Mouse (Mus musculus) embryonic fibroblast, embryonic 13.5 days (primary cell): ENCODE data around the gene Tnrc6a. TPM values are rescaled to one million over a fixed set of nuclear protein-coding genes. Genes with fewer than 3 reads are reported as not detected.

ENCODE experiments used
- H3K27ac ChIP-seq: 2 replicates; pipeline ENCODE4 v1.5.1; 2012; ENCODE audit warnings: low read length, control low read depth, inconsistent platforms; ENCODE audit not compliant: insufficient read depth
- H3K4me1 ChIP-seq: 2 replicates; pipeline ENCODE4 v1.6.1; 2011; ENCODE audit warnings: low read length; ENCODE audit not compliant: control insufficient read depth, insufficient read depth
- H3K4me3 ChIP-seq: 2 replicates; pipeline ENCODE4 v1.5.1; 2011; ENCODE audit warnings: mild to moderate bottlenecking, control low read depth, low read length; ENCODE audit not compliant: insufficient read depth
- CTCF ChIP-seq: IDR thresholded peaks from 2 replicates; pipeline ENCODE4 v1.5.1; 2011; ENCODE audit warnings: mild to moderate bottlenecking, control low read depth, low read length, moderate library complexity, borderline replicate concordance; ENCODE audit not compliant: insufficient read depth
- POLR2A ChIP-seq: IDR thresholded peaks from 2 replicates; pipeline ENCODE4 v1.6.1; 2011; ENCODE audit warnings: low read depth, mild to moderate bottlenecking, control low read depth, low read length, moderate library complexity
- polyA plus RNA-seq: library from polyadenylated mRNA; stranded (reverse); fragments of >200 nt; gene quantifications from 2 replicates; pipeline ENCODE4 v1.2.4, GENCODE M21; 2011; ENCODE audit warnings: low read depth; ENCODE audit not compliant: missing spikeins, insufficient read length

Tnrc6a gene
- polyA plus RNA-seq, 1 experiment = 77.1 TPM

DNA sequence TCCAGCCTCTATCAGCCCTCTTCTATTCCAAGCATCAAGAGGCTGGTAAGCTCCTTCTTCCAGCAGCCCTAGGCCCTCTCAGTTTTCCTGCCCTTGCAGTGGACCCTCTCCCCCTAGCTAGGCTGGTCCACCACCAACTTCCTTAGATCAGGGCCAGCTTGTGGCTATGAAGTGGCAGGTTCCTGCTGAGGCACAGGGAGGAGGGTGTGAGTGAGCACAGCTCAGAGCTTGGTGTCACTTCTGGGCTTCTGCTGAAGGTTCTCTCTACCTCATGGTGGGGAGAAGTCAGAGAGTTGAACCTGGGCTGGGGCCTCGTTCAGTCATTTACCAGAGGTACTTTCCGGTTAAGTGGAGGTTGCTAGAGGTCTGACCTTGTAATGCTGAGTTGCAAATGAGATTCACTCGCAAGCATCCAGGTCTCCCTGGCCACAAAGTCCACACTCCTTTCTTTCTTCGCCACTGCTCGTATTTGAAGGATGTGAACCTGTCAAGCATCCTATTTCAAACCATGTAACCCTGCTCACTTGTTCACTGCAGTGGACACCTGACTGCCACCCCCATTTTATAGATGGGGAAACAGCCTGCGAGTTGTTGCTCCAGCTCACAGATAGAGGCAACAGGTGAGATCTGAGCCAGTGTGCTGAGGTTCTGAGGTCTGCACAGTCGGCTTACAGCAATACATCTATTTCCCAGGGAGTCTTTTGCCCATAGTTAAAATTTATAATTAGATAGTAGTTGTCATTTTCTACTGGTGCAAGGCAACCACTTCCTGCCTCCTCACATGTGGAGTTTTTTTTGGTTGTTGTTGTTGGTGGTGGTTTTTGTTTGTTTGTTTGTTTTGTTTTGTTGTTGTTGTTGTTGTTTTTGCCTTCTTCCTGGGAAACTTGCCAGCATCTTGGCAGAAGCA is 94.0 kb downstream of the Tnrc6a start:
- Histone ChIP-seq H3K4me1 (no peaks in the 10 kb centered on the region), H3K4me3 (no peak overlapping the region), H3K27ac (no peak overlapping the region)
- TF ChIP-seq POLR2A = no peak
- no peak for TF ChIP-seq CTCF

DNA sequence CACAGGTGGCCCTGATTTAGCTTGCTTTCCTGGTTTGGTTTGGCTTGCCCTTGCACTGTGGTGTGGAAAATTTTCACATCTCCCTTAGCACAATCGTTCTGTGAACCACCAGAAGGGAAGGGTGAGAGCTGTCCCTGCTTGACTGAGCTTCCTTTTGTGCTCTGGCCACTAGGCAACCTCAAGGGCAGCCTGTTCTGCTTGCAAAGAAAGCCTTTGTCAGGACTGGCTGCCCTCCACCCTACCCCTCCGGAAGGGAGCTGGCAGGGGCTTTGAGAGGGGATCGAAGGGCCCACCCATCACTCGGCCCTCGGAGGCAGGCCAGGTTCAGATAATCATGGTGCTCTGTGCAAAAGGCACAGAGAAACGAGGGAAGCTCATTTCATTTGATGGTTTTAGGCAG is 94.9 kb downstream of the Tnrc6a start:
- Histone ChIP-seq H3K4me3 (no peak overlapping the region), H3K27ac (no peak overlapping the region)

DNA sequence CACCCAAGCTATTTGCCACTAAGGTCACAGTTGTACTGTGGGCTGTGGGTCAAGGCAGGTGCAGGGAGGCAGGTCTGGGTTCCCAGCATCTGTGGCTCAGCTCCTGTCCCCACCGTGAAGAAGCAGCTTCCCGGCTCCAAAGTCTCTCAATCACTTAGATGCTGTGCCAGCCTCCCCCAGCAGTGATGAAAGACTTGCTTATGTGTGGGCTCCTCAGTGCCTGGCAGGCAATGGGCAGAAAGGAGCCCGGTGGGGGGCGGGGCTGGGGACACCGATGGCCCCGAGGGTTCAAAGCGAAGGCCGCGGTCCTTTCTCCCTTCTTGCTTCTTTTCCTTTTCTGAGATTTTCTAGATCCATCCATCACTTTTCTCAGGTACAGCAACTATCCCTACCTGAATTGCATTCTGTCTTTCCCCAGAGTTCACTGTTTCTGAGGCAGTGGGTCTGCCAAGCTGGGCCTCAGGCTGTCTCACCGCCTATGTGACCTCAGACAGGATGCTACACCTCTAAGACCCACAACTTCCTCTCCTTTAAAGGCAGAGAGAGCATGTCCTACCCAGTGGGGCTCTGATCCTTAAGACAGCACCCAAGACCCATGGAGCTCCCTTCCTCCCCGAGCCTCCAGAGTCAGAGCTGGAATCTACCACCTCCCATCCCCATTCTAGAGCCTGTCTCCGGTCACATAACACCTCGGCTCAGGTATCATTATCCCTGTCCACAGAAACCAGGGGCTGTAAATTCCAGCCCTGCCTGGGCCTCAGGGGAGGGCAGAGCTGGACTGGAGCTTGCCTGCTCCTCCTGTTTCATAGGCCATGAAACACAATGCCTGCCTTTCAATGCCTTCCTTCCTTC is 96.3 kb downstream of the Tnrc6a start:
- Histone ChIP-seq H3K27ac (no peak overlapping the region), H3K4me3 (no peak overlapping the region)
- TF ChIP-seq CTCF (no peak), POLR2A (no peak)

More for the DNA sequence above, 94.9 kb downstream of the Tnrc6a start:
- H3K4me1 ChIP-seq = no peaks in the 10 kb centered on the region
- TF ChIP-seq POLR2A (no peak), CTCF (no peak)

DNA sequence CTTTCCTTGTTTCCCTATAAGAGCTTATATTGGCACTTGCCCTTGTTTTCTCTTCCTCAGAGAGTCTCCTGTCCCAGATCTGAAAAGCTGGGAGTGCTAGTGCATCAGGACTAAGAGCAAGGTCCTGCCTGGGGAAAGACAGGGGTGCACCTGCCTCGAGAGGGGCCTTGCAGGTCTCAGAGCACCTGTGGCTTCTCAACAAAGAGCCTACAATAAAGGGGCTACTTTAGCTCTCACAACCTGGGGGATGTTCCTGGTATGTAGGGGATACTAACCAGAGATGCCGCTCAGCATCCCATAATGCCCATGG is 96.9 kb downstream of the Tnrc6a start:
- no peak for TF ChIP-seq POLR2A
- TF ChIP-seq CTCF = no peak
- Histone ChIP-seq H3K4me3 (no peak overlapping the region), H3K27ac (no peak overlapping the region), H3K4me1 (no peaks in the 10 kb centered on the region)

More for the DNA sequence above, 96.3 kb downstream of the Tnrc6a start:
- H3K4me1 ChIP-seq = no peaks in the 10 kb centered on the region

DNA sequence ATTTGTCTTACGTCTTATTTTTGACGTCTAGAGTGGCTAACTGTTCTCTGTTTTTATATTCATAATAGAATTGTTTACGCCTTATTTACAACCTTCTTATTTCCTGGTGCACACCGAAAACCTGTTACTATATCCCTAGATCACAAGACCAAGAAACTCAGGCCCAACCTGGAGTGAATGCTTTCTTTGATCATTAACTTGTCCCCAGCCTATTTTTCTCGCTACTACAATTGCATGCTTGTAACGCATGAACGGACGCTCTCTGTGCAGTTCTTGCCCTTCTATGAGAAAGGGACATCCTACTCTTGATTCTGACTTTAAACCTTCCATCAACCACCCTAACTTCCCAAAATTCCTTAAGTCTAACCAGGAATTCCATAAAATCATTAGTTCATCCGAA is 100.4 kb downstream of the Tnrc6a start:
- TF ChIP-seq CTCF (no peak), POLR2A (no peak)
- H3K4me3 ChIP-seq = no peak overlapping the region
- no peaks in the 10 kb centered on the region for H3K4me1 ChIP-seq
- no peak overlapping the region for H3K27ac ChIP-seq

DNA sequence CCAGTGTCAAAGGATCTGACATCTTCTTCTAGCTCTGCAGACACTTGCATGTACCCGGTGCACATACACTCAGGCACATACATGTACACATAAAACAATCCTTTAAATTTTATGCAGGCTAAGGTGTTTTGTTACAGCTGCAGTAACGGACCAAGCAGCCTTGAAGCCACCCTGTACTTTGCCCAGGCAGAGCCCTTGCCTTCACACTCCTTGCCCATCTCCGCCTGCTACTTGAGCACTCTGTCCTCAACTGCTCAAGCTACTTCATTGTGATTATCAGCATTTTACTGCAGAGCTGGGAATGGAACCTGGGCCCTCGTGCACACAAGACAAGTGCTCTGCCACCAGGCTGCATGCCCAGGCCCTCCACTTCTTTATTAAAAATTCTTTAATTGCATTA is 101.5 kb downstream of the Tnrc6a start:
- Histone ChIP-seq H3K27ac (no peak overlapping the region), H3K4me1 (no peaks in the 10 kb centered on the region), H3K4me3 (no peak overlapping the region)
- TF ChIP-seq CTCF (no peak), POLR2A (no peak)

DNA sequence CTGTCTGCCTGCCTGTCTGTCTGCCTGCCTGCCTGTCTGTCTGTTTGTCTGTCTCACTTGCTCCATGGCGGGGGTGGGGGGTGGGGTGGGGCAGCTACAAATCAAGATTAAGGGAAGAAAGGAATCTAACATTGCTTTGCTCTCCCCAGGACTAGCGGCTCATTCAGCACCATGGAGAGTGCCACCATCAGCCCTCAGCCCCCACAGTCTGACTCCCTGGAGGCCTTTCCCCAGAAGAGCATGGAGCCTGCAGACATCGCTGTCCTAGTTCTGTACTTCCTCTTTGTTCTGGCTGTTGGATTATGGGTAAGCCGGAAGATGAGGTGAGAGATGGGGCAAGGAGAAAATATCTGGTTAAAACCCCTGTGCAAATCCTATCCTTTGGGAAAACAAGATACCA is 111.8 kb downstream of the Tnrc6a start:
- H3K27ac ChIP-seq = no peak overlapping the region
- H3K4me3 ChIP-seq = no peak overlapping the region
- TF ChIP-seq POLR2A (no peak), CTCF (no peak)
- no peaks in the 10 kb centered on the region for H3K4me1 ChIP-seq

DNA sequence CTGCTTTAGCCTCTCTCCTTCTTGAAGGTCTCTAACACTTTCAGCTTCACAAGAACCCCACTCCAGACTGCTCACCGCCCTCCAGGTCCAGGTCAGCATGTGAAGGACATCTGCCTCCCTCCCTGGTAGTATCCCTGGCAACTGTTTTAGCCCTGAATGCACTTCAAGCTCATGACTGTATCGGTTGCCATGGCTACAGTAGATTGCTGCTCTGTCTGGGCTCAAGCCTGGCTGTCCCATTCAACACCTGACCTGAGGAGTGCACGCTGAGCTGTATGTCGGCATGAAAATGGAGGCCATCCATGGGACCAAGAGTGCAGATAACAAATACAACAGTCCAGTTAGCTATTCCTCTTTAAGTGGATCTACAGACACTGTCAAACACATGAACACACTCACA is 114.9 kb downstream of the Tnrc6a start:
- Histone ChIP-seq H3K4me3 (no peak overlapping the region), H3K4me1 (no peaks in the 10 kb centered on the region), H3K27ac (no peak overlapping the region)
- TF ChIP-seq POLR2A (no peak), CTCF (no peak)

DNA sequence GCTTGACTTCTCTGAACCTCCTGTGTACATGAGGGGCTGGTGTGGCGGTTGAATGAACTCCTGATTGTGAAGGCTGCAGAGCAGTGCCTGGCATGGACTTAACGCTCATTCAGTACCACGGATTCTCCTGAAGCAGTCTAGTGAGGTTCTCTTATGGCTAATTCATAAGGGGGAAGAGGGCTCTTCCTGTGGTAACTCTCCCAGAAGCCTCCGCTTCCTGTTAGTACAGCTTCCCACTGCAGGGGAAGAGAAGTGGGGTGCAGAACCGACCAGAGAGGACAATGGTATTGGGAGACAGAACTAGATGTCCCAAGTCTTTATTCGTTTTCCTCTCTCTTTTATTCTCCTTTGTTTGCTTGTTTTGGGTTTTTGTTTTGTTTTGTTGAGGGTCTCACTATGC is 116.4 kb downstream of the Tnrc6a start:
- H3K4me3 ChIP-seq = no peak overlapping the region
- TF ChIP-seq CTCF = no peak
- TF ChIP-seq POLR2A = no peak

DNA sequence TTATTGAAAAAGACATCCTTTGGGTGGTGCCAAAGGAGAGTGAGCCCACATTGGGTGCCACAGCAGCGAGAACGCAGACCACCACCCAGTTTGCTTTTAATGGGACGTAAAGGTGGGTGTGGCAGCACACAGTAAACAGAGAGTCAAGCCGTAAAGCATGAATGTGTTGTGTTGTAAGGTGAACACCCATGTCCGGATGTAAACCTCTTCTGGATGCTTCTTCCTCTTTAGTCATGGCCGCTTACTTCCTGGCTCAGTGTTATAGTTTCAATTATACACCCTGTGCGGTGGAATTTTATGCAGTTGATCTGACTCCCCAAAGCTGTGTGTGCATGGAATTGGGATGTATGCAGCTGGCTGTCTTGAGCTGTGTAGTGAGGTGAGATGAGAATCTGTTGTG is 118.6 kb downstream of the Tnrc6a start:
- Histone ChIP-seq H3K4me3 (no peak overlapping the region), H3K27ac (no peak overlapping the region), H3K4me1 (no peaks in the 10 kb centered on the region)
- no peak for TF ChIP-seq POLR2A
- TF ChIP-seq CTCF = no peak

More for the DNA sequence above, 116.4 kb downstream of the Tnrc6a start:
- H3K4me1 ChIP-seq = no peaks in the 10 kb centered on the region
- H3K27ac ChIP-seq = no peak overlapping the region
